Comparison of ENCODE assay signal across 26 mouse cellular contexts in the genomic region with DNA sequence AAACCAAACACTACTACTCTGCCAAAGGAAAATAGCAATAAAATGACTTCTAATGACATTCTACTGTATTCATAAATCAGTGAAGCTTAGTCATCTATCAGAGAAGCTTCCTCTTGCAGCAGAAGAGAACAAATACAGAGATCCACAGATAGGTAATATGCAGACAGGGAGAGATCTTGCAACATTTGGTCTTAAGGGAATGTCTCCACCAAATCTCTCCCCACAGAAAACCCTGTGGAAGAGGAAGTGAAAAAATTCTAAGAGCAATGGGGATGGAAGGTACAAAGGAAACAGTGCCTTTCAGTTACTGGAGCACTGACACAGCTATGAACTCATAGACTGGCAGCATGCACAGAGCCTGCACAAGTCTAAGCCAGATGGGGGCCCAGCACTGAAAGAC.
"Had no signal": no experiment of that assay in that cellular context is flagged by ENCODE, and none has a peak within 500 bp of the region (broad histone marks: within the 10 kb centered on the region; RNA-seq: fewer than 3 reads in every experiment).

No protein-coding gene starts in this region.

- H3K36me3 ChIP-seq: heart, embryonic 13.5 days; heart, embryonic 15.5 days; hindbrain, embryonic 13.5 days; hindbrain, embryonic 15.5 days; kidney, embryonic 15.5 days; limb, embryonic 13.5 days; limb, embryonic 15.5 days had no signal

- H3K9me3 ChIP-seq: heart, embryonic 15.5 days; hindbrain, embryonic 13.5 days; hindbrain, embryonic 15.5 days; kidney, embryonic 15.5 days; limb, embryonic 13.5 days; limb, embryonic 15.5 days had no signal

- ATAC-seq: hindbrain, postnatal 0 days; intestine, embryonic 16.5 days had no signal

- H3K4me2 ChIP-seq: heart, embryonic 11.5 days; heart, embryonic 13.5 days; heart, embryonic 15.5 days; hindbrain, embryonic 13.5 days; hindbrain, embryonic 15.5 days; kidney, embryonic 15.5 days; limb, embryonic 13.5 days; limb, embryonic 15.5 days had no signal

- H3K4me1 ChIP-seq: heart, embryonic 13.5 days; heart, embryonic 15.5 days; hindbrain, embryonic 13.5 days; hindbrain, embryonic 15.5 days; kidney, embryonic 15.5 days; limb, embryonic 15.5 days had no signal

- H3K27ac ChIP-seq: gastrocnemius, adult 2 months; heart, adult 2 months; heart, embryonic 13.5 days; heart, embryonic 15.5 days; hindbrain, embryonic 13.5 days; hindbrain, embryonic 15.5 days; hindbrain, postnatal 0 days; kidney, embryonic 15.5 days; kidney, postnatal 0 days; limb, embryonic 13.5 days; limb, embryonic 15.5 days had no signal

- H3K27me3 ChIP-seq: heart, embryonic 13.5 days; heart, embryonic 15.5 days; hindbrain, embryonic 13.5 days; hindbrain, embryonic 15.5 days; kidney, embryonic 15.5 days; limb, embryonic 13.5 days; limb, embryonic 15.5 days had no signal

- H3K9ac ChIP-seq: heart, embryonic 13.5 days; heart, embryonic 15.5 days; hindbrain, embryonic 13.5 days; hindbrain, embryonic 15.5 days; kidney, embryonic 15.5 days; limb, embryonic 13.5 days; limb, embryonic 15.5 days had no signal

- H3K4me3 ChIP-seq: gastrocnemius, adult 2 months; heart, adult 2 months; heart, embryonic 13.5 days; heart, embryonic 15.5 days; hindbrain, embryonic 13.5 days; hindbrain, embryonic 15.5 days; kidney, embryonic 15.5 days; limb, embryonic 13.5 days; limb, embryonic 15.5 days had no signal

- DNase-seq: gastrocnemius, adult 2 months; gastrocnemius, postnatal 10 days; gastrocnemius, postnatal 25 days; heart, adult 11 months; heart, adult 2 months; heart, postnatal 14 days; heart, postnatal 36 days; kidney, adult 11 months; kidney, adult 2 months; kidney, adult 9 months; kidney, postnatal 14 days; kidney, postnatal 36 days; layer of hippocampus, adult 9-11 months; layer of hippocampus, postnatal 36 days; left cerebral cortex, postnatal 4 days had no signal
